Mouse (Mus musculus): Measurements from ENCODE around the gene Tnfaip3. TPM values are rescaled to one million over a fixed set of nuclear protein-coding genes. Genes with fewer than 3 reads are reported as not detected.

Tnfaip3 gene
- polyA plus RNA-seq, 1 experiment = 3.0 TPM

GRCm38 (mm10) chr10:19043529-19044262, 28.2 kb upstream of the Tnfaip3 start:
- Histone ChIP-seq H3K4me3 (replicated peaks) (peak overlapping the region; percentile 89), H3K27me3 (replicated peaks) (no peaks in the 10 kb centered on the region), H3K4me1 (peaks cover 47% of the 10 kb centered on the region), H3K9me3 (no peaks in the 10 kb centered on the region), H3K36me3 (replicated peaks; ENCODE audit: low read length) (no peaks in the 10 kb centered on the region)
- TF ChIP-seq GATA1 (IDR thresholded peaks at IDR 0.05; ENCODE audit: borderline replicate concordance, low read length) (no peak), FLI1 (IDR thresholded peaks at IDR 0.05; ENCODE audit: low read length) (no peak)

- Histone ChIP-seq H3K4me3 (replicated peaks) (no peak overlapping the region), H3K36me3 (replicated peaks; ENCODE audit: low read length) (no peaks in the 10 kb centered on the region), H3K4me1 (peaks cover 47% of the 10 kb centered on the region), H3K9me3 (no peaks in the 10 kb centered on the region), H3K27me3 (replicated peaks) (no peaks in the 10 kb centered on the region)
- TF ChIP-seq FLI1 (IDR thresholded peaks at IDR 0.05; ENCODE audit: low read length) (no peak), GATA1 (IDR thresholded peaks at IDR 0.05; ENCODE audit: borderline replicate concordance, low read length) (no peak)
These were observed 24.7 kb upstream of the Tnfaip3 start for GRCm38 (mm10) chr10:19040147-19040546.

- no peaks in the 10 kb centered on the region for H3K36me3 ChIP-seq (replicated peaks; ENCODE audit: low read length)
- H3K4me3 ChIP-seq (replicated peaks) = no peak overlapping the region
- TF ChIP-seq FLI1 (IDR thresholded peaks at IDR 0.05; ENCODE audit: low read length) = no peak
- no peak for TF ChIP-seq GATA1 (IDR thresholded peaks at IDR 0.05; ENCODE audit: borderline replicate concordance, low read length)
These were observed 19.3 kb upstream of the Tnfaip3 start for GRCm38 (mm10) chr10:19034764-19035163.

GRCm38 (mm10) chr10:19033696-19034095, 18.2 kb upstream of the Tnfaip3 start:
- H3K4me3 ChIP-seq (replicated peaks) = no peak overlapping the region
- no peaks in the 10 kb centered on the region for H3K9me3 ChIP-seq
- TF ChIP-seq FLI1 (IDR thresholded peaks at IDR 0.05; ENCODE audit: low read length) = no peak
- no peak for TF ChIP-seq GATA1 (IDR thresholded peaks at IDR 0.05; ENCODE audit: borderline replicate concordance, low read length)
- H3K4me1 ChIP-seq = peaks cover 39% of the 10 kb centered on the region
- H3K36me3 ChIP-seq (replicated peaks; ENCODE audit: low read length) = no peaks in the 10 kb centered on the region
- H3K27me3 ChIP-seq (replicated peaks) = no peaks in the 10 kb centered on the region

More at GRCm38 (mm10) chr10:19034764-19035163, 19.3 kb upstream of the Tnfaip3 start:
- no peaks in the 10 kb centered on the region for H3K27me3 ChIP-seq (replicated peaks)
- peaks cover 39% of the 10 kb centered on the region for H3K4me1 ChIP-seq
- H3K9me3 ChIP-seq = no peaks in the 10 kb centered on the region

GRCm38 (mm10) chr10:19031875-19032274, 16.4 kb upstream of the Tnfaip3 start:
- Histone ChIP-seq H3K36me3 (replicated peaks; ENCODE audit: low read length) (no peaks in the 10 kb centered on the region), H3K9me3 (no peaks in the 10 kb centered on the region), H3K27me3 (replicated peaks) (no peaks in the 10 kb centered on the region), H3K4me3 (replicated peaks) (no peak overlapping the region), H3K4me1 (peaks cover 32% of the 10 kb centered on the region)
- no peak for TF ChIP-seq FLI1 (IDR thresholded peaks at IDR 0.05; ENCODE audit: low read length)
- no peak for TF ChIP-seq GATA1 (IDR thresholded peaks at IDR 0.05; ENCODE audit: borderline replicate concordance, low read length)

GRCm38 (mm10) chr10:19030628-19031027, 15.2 kb upstream of the Tnfaip3 start:
- no peak for TF ChIP-seq GATA1 (IDR thresholded peaks at IDR 0.05; ENCODE audit: borderline replicate concordance, low read length)
- TF ChIP-seq FLI1 (IDR thresholded peaks at IDR 0.05; ENCODE audit: low read length) = no peak
- no peak overlapping the region for H3K4me3 ChIP-seq (replicated peaks)

GRCm38 (mm10) chr10:19026710-19027109, 11.3 kb upstream of the Tnfaip3 start:
- no peaks in the 10 kb centered on the region for H3K9me3 ChIP-seq
- H3K36me3 ChIP-seq (replicated peaks; ENCODE audit: low read length) = no peaks in the 10 kb centered on the region
- peaks cover 22% of the 10 kb centered on the region for H3K4me1 ChIP-seq
- H3K4me3 ChIP-seq (replicated peaks) = no peak overlapping the region
- no peak for TF ChIP-seq GATA1 (IDR thresholded peaks at IDR 0.05; ENCODE audit: borderline replicate concordance, low read length)
- no peak for TF ChIP-seq FLI1 (IDR thresholded peaks at IDR 0.05; ENCODE audit: low read length)
- no peaks in the 10 kb centered on the region for H3K27me3 ChIP-seq (replicated peaks)

More at GRCm38 (mm10) chr10:19030628-19031027, 15.2 kb upstream of the Tnfaip3 start:
- Histone ChIP-seq H3K9me3 (no peaks in the 10 kb centered on the region), H3K36me3 (replicated peaks; ENCODE audit: low read length) (no peaks in the 10 kb centered on the region), H3K4me1 (peaks cover 30% of the 10 kb centered on the region), H3K27me3 (replicated peaks) (no peaks in the 10 kb centered on the region)

GRCm38 (mm10) chr10:19024353-19024752, 8.9 kb upstream of the Tnfaip3 start:
- Histone ChIP-seq H3K9me3 (no peaks in the 10 kb centered on the region), H3K4me1 (peaks cover 34% of the 10 kb centered on the region), H3K4me3 (replicated peaks) (no peak overlapping the region), H3K27me3 (replicated peaks) (no peaks in the 10 kb centered on the region), H3K36me3 (replicated peaks; ENCODE audit: low read length) (no peaks in the 10 kb centered on the region)
- no peak for TF ChIP-seq FLI1 (IDR thresholded peaks at IDR 0.05; ENCODE audit: low read length)
- TF ChIP-seq GATA1 (IDR thresholded peaks at IDR 0.05; ENCODE audit: borderline replicate concordance, low read length) = no peak

- Histone ChIP-seq H3K9me3 (no peaks in the 10 kb centered on the region), H3K27me3 (replicated peaks) (no peaks in the 10 kb centered on the region), H3K36me3 (replicated peaks; ENCODE audit: low read length) (no peaks in the 10 kb centered on the region), H3K4me3 (replicated peaks) (no peak overlapping the region), H3K4me1 (peaks cover 35% of the 10 kb centered on the region)
- TF ChIP-seq FLI1 (IDR thresholded peaks at IDR 0.05; ENCODE audit: low read length) (no peak), GATA1 (IDR thresholded peaks at IDR 0.05; ENCODE audit: borderline replicate concordance, low read length) (no peak)
These were observed 8.3 kb upstream of the Tnfaip3 start for GRCm38 (mm10) chr10:19023622-19024326.

- no peak overlapping the region for H3K4me3 ChIP-seq (replicated peaks)
- peaks cover 45% of the 10 kb centered on the region for H3K4me1 ChIP-seq
- no peaks in the 10 kb centered on the region for H3K9me3 ChIP-seq
- TF ChIP-seq GATA1 (IDR thresholded peaks at IDR 0.05; ENCODE audit: borderline replicate concordance, low read length) (no peak), FLI1 (IDR thresholded peaks at IDR 0.05; ENCODE audit: low read length) (no peak)
- H3K36me3 ChIP-seq (replicated peaks; ENCODE audit: low read length) = no peaks in the 10 kb centered on the region
- no peaks in the 10 kb centered on the region for H3K27me3 ChIP-seq (replicated peaks)
These were observed 6.8 kb upstream of the Tnfaip3 start for GRCm38 (mm10) chr10:19022272-19022671.
